Mouse (Mus musculus) lung, postnatal 4 days (tissue): ENCODE data around the gene Nucks1.
A peak's percentile ranks its signal among the peaks of the same experiment; 100 is the strongest.
"Not testable (repeated sequence)": the region's sequence is repeated elsewhere in the genome, so short reads cannot be mapped to it uniquely, and the experiment has no call there.

Source experiments
- DNase-seq, 2 experiments: peaks; one replicate each; pipeline ENCODE4 v3.0.0; 2021

Nucks1 gene

GRCm38 (mm10) chr1:131910001-131910648, at the start of gene Nucks1:
Gene Nucks1, plus strand, starts transcription at chr1:131910534.
- DNase-seq, result peak; percentile 100

- DNase-seq, result no peak
Measured at GRCm38 (mm10) chr1:131861811-131862210, 48.5 kb upstream of the Nucks1 start.

GRCm38 (mm10) chr1:131865596-131865995, 44.7 kb upstream of the Nucks1 start:
- DNase-seq, result no peak

- DNase-seq, result no peak
Measured at GRCm38 (mm10) chr1:131866304-131866999, 43.9 kb upstream of the Nucks1 start.

- peak; percentile 92 to 93 for DNase-seq
Measured at GRCm38 (mm10) chr1:131867093-131867945, 43.0 kb upstream of the Nucks1 start, which contains the start of gene Rab29. Gene Rab29, plus strand, starts transcription at chr1:131867224.

- no peak for DNase-seq
Measured at GRCm38 (mm10) chr1:131867946-131868290, 42.4 kb upstream of the Nucks1 start.

GRCm38 (mm10) chr1:131869561-131869960, 40.8 kb upstream of the Nucks1 start:
- DNase-seq, result no peak

DNA sequence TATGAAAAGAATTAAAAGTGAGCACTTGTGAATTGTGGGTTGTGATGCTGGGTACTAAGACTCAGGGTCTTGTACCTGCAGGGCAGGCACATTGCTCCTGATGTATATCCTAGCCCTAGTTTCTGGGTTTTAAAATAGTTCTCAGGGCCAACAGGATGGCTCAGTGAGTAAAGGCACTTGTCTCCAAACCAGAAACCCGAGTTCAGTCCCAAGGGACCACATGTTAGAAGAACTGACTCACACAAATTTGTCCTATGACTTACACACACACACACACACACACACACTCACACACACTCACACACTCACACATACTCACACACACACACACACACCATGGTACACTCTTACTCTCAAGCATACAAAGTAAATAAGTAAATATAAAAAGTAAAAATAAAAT, 37.5 kb upstream of the Nucks1 start:
- no peak for DNase-seq

- DNase-seq, result no peak
Measured at GRCm38 (mm10) chr1:131879816-131880215, 30.5 kb upstream of the Nucks1 start.

- DNase-seq, result peak in 1 of 2 experiments; percentile 19
Measured at GRCm38 (mm10) chr1:131882787-131883186, 27.5 kb upstream of the Nucks1 start.

GRCm38 (mm10) chr1:131886173-131886572, 24.2 kb upstream of the Nucks1 start:
- DNase-seq, result no peak

- no peak for DNase-seq
Measured at GRCm38 (mm10) chr1:131886641-131887040, 23.7 kb upstream of the Nucks1 start.

GRCm38 (mm10) chr1:131890043-131890658, 20.2 kb upstream of the Nucks1 start:
- no peak for DNase-seq

DNA sequence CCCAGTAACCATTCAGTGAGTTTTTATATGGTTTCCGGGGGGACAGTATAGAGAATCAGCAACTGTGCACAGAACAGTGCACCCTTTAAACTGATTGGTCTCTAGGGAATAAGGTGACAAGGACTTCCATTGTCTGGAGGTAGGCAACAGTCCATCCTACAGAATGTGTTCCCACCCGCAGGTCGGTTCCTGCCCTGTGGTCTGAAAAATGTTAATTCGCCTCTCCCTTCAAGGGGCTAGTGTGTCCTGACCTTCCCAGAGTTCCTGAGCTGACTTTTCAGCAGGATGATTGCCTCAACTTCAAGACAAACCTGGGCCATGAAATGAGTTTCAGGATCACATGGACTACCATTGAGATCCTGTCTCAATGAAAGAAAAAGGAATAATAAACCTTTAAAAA, 18.9 kb upstream of the Nucks1 start:
- DNase-seq, result no peak

DNA sequence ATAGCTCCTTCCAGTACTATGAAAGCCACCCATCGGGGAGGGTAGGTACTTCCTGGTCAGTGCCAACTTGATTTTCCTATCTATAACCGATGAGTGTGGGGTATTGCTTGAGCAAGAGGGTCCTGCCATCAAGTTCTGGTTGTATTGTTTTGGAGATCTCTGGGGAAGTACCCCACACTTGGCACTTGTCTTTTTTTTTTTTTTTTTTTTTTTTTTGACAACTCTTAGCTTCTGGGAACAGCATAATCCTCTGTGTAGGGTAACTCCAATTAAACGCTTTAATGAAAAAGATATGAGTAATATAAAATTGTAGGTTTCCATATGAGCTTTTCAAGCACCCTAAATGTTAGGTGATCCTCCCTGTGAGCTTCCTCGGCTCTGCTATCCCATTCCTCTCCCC, 7.7 kb upstream of the Nucks1 start:
- DNase-seq, result no peak

DNA sequence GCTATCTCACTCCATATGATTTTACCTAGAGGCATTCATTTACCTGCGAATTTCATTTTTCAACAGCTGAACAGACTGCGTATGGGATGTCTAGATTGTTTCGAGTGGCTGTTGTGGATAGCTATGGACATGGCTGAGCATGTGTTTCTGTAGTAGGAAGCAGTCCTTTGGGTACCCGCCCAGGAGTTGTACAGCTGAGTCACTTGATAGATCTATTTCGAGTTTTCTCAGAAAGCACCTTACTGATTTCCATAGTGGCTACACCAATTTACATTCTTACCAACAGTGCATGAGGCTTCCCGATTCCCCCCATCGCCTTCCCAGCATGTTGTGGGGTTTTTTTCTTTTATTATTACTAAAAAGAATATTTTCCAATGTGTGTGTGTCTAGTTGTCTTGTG, 7.1 kb upstream of the Nucks1 start:
- DNase-seq, result no peak

DNA sequence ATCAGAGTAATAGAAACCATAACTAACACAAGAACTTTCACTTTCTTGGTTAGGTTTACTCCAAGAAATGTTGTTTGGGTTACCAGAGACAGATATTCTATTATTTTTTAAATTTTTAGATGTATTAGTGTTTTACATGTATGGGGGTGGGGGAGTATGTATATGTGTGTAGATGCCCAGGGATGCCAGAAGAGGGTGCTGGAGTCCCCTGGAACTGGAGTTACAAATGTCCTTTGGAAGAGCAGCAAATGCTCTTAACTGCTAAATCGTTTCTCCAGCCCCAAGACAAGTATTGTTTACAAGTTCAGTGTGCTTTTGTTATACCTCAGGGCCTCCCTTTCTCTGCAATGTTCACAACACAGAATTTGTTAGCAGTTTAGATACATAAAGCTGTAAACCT, 4.8 kb upstream of the Nucks1 start:
- DNase-seq, result peak in 1 of 2 experiments; percentile 19

DNA sequence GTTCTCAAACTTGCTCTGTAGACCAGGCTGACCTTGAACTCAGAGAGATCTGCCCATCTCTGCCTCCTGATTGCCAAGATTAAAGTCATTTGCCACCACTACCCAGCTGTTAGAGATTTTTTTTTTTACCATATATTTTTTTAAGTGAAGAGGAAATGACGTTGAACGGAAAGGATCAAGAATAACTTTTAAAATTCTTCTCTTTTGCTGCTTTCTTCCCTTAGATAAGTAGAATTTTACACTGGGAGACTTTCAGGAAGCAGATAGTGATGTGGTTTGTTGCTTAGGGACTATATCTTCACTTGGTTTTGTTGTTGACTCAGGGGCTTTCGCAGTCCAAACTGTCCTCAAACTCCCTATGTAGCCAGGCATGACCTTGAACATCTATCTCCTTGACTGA, 1.9 kb upstream of the Nucks1 start:
- DNase-seq, result no peak

DNA sequence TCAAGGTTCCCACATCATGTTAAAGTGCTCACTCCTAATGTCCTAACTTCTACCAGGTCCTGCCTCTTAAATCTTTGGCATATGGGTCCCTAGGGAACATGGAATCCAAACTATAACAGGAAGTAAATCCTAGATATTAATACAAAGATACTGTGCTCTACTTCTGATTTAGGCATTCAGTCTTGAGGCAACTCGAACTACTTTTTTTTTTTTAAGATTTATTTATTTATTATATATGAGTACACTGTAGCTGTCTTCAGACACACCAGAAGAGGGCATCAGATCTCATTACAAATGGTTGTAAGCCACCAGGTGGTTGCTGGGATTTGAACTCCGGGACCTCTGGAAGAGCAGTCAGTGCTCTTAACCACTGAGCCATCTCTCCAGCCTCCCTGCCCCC, 1.1 kb upstream of the Nucks1 start:
- DNase-seq, result not testable (repeated sequence)

DNA sequence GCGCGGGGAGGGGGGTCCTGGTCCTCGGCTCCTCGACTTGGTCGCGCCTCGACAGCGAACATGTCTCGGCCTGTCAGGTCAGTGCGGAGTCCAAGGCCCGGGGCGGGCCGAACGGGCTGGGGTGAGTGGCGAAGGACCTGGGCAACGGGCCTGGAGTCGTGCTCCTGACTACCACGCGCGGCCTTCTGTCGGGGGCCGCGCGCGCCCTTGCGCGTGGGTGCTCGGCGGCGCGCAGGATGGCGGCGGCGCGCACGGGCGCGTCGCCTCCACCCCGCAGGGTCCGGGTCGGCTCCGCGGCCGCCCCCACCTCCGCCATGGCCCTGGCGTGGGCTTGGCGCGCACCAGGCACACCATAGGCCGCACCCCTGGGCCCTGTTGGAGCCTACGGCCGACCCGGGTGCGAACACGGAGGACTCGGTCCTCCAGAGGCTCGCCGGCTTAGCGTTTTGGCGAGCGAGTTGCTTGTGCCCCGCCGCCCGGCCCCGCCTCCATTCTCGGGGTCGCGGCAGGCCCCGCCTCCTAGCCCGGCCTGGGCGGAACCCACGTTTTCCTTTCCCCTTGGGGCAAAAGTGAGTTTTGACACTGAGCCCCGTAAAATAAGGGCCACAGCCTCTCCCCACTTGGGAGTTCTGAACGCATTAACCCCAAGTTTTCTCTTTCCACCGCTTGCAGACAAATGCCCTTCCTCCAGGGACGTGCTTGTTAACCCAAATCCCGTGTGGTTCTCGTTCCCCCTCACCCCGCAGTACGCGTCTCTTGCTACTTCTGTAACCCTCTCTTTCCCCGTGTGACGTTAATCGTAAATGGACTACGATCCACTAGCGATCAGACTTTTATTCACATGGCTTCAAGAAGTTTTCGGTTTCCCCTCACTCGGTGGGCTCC, 582 bp downstream of the Nucks1 start:
- DNase-seq, result peak; percentile 86 to 88

DNA sequence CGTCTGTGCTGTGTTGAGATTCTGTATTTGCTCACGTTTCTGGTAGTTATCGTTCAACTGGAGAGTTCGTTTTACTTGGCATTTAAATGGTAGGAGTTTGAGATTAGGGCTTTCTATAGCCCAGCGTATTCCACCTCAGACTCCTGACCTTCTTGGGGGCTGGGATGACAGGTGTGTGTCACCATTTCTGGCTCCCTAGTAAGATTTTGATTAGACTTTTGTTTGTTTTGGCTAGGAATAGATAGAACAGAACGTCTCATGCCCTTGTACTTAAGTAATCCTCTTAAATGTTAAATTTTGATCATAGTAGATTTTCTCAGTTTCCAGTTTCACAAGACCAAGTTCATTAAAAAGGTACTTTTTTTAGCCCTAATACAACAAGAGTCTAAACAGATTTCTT, 7.3 kb downstream of the Nucks1 start:
- no peak for DNase-seq

DNA sequence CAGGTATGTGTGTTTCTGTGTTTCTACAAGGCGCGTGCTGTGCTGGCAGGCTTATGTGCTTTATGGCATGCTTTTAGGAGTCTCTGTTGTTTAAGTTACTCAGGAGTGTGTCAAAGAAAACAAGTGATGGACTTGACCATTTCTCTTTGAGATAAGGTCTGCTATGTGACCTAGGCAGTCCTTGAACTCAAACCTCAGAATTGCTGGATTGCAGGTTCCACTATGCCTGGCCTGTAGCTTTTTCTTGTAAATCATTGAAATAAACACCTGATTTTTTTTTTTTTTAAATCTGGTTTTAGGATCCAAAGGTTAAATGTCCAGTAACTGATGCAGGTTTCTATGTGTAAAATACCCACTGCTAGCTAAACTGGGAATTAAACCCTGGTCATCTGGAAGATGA, 8.7 kb downstream of the Nucks1 start:
- no peak for DNase-seq
